Mouse (Mus musculus): ENCODE data around the gene Jam2. TPM values are rescaled to one million over a fixed set of nuclear protein-coding genes. Genes with fewer than 3 reads are reported as not detected.

Jam2 gene
- polyA plus RNA-seq, 1 experiment from 2014 or later, result 8.3 TPM

GRCm38 (mm10) chr16:84778861-84779630, 5.1 kb downstream of the Jam2 start:
- ATAC-seq (replicated peaks; ENCODE audit: low FRiP score, low read depth) (no peak), DNase-seq (ENCODE audit: low spot score) (no peak)
- Histone ChIP-seq H3K4me2 (ENCODE audit: low read length) (no peak overlapping the region), H3K4me1 (replicated peaks; ENCODE audit: insufficient read depth, low read length) (0 out of 2 replicates have a peak, but pooled peaks cover under 1% of the 10 kb centered on the region), H3K36me3 (ENCODE audit: insufficient read depth, low read length) (no peaks in the 10 kb centered on the region), H3K4me3 (replicated peaks; ENCODE audit: low read depth, low read length) (no peak overlapping the region), H3K27ac (no peak overlapping the region), H3K9me3 (replicated peaks; ENCODE audit: low read length) (no peaks in the 10 kb centered on the region), H3K9ac (ENCODE audit: low read depth, low read length) (no peak overlapping the region), H3K27me3 (ENCODE audit: insufficient read depth, low read length) (no peaks in the 10 kb centered on the region)
- 87% methylated on average over 6 of the region's 6 CpGs for WGBS
- no peak for TF ChIP-seq CTCF (IDR thresholded peaks at IDR 0.05; ENCODE audit: low read depth)

GRCm38 (mm10) chr16:84779718-84780117, 5.8 kb downstream of the Jam2 start:
- no peak overlapping the region for H3K4me3 ChIP-seq (replicated peaks; ENCODE audit: low read depth, low read length)
- H3K27me3 ChIP-seq (ENCODE audit: insufficient read depth, low read length), result no peaks in the 10 kb centered on the region
- H3K4me2 ChIP-seq (ENCODE audit: low read length), result no peak overlapping the region
- H3K27ac ChIP-seq, result no peak overlapping the region
- H3K36me3 ChIP-seq (ENCODE audit: insufficient read depth, low read length), result no peaks in the 10 kb centered on the region
- no peak overlapping the region for H3K9ac ChIP-seq (ENCODE audit: low read depth, low read length)
- TF ChIP-seq CTCF (IDR thresholded peaks at IDR 0.05; ENCODE audit: low read depth), result no peak
- no peaks in the 10 kb centered on the region for H3K4me1 ChIP-seq (replicated peaks; ENCODE audit: insufficient read depth, low read length)
- DNase-seq (ENCODE audit: low spot score), result no peak
- 78% methylated on average over 5 of the region's 5 CpGs for WGBS
- no peak for ATAC-seq (replicated peaks; ENCODE audit: low FRiP score, low read depth)
- H3K9me3 ChIP-seq (replicated peaks; ENCODE audit: low read length), result no peaks in the 10 kb centered on the region

- H3K9ac ChIP-seq (ENCODE audit: low read depth, low read length), result no peak overlapping the region
- H3K9me3 ChIP-seq (replicated peaks; ENCODE audit: low read length), result no peaks in the 10 kb centered on the region
- DNase-seq (ENCODE audit: low spot score) (no peak), ATAC-seq (replicated peaks; ENCODE audit: low FRiP score, low read depth) (no peak)
- no peak overlapping the region for H3K4me2 ChIP-seq (ENCODE audit: low read length)
- no peak overlapping the region for H3K27ac ChIP-seq
- WGBS, result 59% methylated on average over 2 of the region's 2 CpGs
- no peak overlapping the region for H3K4me3 ChIP-seq (replicated peaks; ENCODE audit: low read depth, low read length)
- no peaks in the 10 kb centered on the region for H3K27me3 ChIP-seq (ENCODE audit: insufficient read depth, low read length)
- H3K36me3 ChIP-seq (ENCODE audit: insufficient read depth, low read length), result no peaks in the 10 kb centered on the region
- TF ChIP-seq CTCF (IDR thresholded peaks at IDR 0.05; ENCODE audit: low read depth), result no peak
- no peaks in the 10 kb centered on the region for H3K4me1 ChIP-seq (replicated peaks; ENCODE audit: insufficient read depth, low read length)
Measured at GRCm38 (mm10) chr16:84783279-84783678, 9.4 kb downstream of the Jam2 start.

- Histone ChIP-seq H3K4me2 (ENCODE audit: low read length) (no peak overlapping the region), H3K9me3 (replicated peaks; ENCODE audit: low read length) (no peaks in the 10 kb centered on the region), H3K27me3 (ENCODE audit: insufficient read depth, low read length) (no peaks in the 10 kb centered on the region), H3K9ac (ENCODE audit: low read depth, low read length) (no peak overlapping the region), H3K4me1 (replicated peaks; ENCODE audit: insufficient read depth, low read length) (no peaks in the 10 kb centered on the region), H3K27ac (no peak overlapping the region), H3K4me3 (replicated peaks; ENCODE audit: low read depth, low read length) (no peak overlapping the region), H3K36me3 (ENCODE audit: insufficient read depth, low read length) (no peaks in the 10 kb centered on the region)
- no peak for TF ChIP-seq CTCF (IDR thresholded peaks at IDR 0.05; ENCODE audit: low read depth)
- ATAC-seq (replicated peaks; ENCODE audit: low FRiP score, low read depth) (no peak), DNase-seq (ENCODE audit: low spot score) (no peak)
- 25% methylated on average over 7 of the region's 7 CpGs for WGBS
Measured at GRCm38 (mm10) chr16:84784966-84785365, 11.0 kb downstream of the Jam2 start.

- Histone ChIP-seq H3K4me2 (ENCODE audit: low read length) (no peak overlapping the region), H3K4me1 (replicated peaks; ENCODE audit: insufficient read depth, low read length) (no peaks in the 10 kb centered on the region), H3K27ac (no peak overlapping the region), H3K27me3 (ENCODE audit: insufficient read depth, low read length) (no peaks in the 10 kb centered on the region), H3K9me3 (replicated peaks; ENCODE audit: low read length) (no peaks in the 10 kb centered on the region), H3K9ac (ENCODE audit: low read depth, low read length) (no peak overlapping the region), H3K36me3 (ENCODE audit: insufficient read depth, low read length) (no peaks in the 10 kb centered on the region), H3K4me3 (replicated peaks; ENCODE audit: low read depth, low read length) (no peak overlapping the region)
- WGBS, result 86% methylated on average over 2 of the region's 2 CpGs
- ATAC-seq (replicated peaks; ENCODE audit: low FRiP score, low read depth) (no peak), DNase-seq (ENCODE audit: low spot score) (no peak)
- no peak for TF ChIP-seq CTCF (IDR thresholded peaks at IDR 0.05; ENCODE audit: low read depth)
Measured at GRCm38 (mm10) chr16:84790595-84791165, 16.8 kb downstream of the Jam2 start.

- no peak overlapping the region for H3K4me2 ChIP-seq (ENCODE audit: low read length)
- H3K9me3 ChIP-seq (replicated peaks; ENCODE audit: low read length), result no peaks in the 10 kb centered on the region
- no peak for TF ChIP-seq CTCF (IDR thresholded peaks at IDR 0.05; ENCODE audit: low read depth)
- ATAC-seq (replicated peaks; ENCODE audit: low FRiP score, low read depth) (no peak), DNase-seq (ENCODE audit: low spot score) (no peak)
- no peak overlapping the region for H3K9ac ChIP-seq (ENCODE audit: low read depth, low read length)
- no peaks in the 10 kb centered on the region for H3K36me3 ChIP-seq (ENCODE audit: insufficient read depth, low read length)
- WGBS, result 89% methylated on average over 14 of the region's 14 CpGs
- no peak overlapping the region for H3K27ac ChIP-seq
- no peak overlapping the region for H3K4me3 ChIP-seq (replicated peaks; ENCODE audit: low read depth, low read length)
- no peaks in the 10 kb centered on the region for H3K27me3 ChIP-seq (ENCODE audit: insufficient read depth, low read length)
- H3K4me1 ChIP-seq (replicated peaks; ENCODE audit: insufficient read depth, low read length), result no peaks in the 10 kb centered on the region
Measured at GRCm38 (mm10) chr16:84793401-84793800, 19.5 kb downstream of the Jam2 start.

All from kidney, postnatal 0 days (tissue).